Mouse (Mus musculus): ENCODE results near the gene Gusb. TPM values are rescaled to one million over a fixed set of nuclear protein-coding genes. Genes with fewer than 3 reads are reported as not detected.

Gene Gusb
- total RNA-seq, 4 experiments from 2014 or later = 12.7 to 40.4 (median 22.1) TPM

DNA sequence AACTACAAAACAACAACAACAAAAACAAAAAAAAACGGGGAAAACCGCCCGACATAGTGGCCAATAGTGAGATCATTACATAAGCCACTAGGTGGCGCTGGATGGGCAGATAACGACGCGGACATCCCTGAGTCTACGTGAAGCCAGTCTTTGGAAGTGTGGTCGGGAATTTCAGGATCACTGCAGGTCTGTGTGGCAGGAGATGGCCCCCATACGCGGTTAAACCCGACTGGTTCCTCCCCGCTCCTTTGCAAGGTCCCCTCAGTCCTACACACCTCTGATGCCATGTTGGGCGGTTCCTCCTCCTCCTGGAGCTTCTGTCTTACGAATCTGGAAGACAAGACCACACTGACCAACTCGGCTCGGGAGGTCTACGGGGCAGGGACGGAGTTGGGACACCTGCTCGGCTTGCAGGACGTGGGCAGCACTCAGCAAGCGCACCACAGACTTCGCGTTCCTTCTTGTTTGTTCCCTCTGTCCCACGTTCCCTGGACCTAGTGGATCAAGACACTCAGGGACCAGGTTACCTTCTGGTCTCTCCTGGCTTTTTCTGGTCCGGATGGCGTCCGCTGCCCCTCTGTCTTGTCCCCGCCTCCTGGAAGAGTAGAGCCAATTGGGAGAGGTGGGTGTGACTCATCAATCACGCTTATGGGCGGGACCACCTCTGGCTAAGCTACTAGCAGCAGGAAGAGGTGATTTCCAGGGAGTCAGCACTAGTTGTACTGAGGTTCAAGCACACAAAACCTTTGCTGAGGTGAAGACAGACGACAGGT lies 21.1 kb upstream of the Gusb start:
- peak; percentile 54 to 67 for DNase-seq (ENCODE audit: low spot score in 2 of 2)

DNA sequence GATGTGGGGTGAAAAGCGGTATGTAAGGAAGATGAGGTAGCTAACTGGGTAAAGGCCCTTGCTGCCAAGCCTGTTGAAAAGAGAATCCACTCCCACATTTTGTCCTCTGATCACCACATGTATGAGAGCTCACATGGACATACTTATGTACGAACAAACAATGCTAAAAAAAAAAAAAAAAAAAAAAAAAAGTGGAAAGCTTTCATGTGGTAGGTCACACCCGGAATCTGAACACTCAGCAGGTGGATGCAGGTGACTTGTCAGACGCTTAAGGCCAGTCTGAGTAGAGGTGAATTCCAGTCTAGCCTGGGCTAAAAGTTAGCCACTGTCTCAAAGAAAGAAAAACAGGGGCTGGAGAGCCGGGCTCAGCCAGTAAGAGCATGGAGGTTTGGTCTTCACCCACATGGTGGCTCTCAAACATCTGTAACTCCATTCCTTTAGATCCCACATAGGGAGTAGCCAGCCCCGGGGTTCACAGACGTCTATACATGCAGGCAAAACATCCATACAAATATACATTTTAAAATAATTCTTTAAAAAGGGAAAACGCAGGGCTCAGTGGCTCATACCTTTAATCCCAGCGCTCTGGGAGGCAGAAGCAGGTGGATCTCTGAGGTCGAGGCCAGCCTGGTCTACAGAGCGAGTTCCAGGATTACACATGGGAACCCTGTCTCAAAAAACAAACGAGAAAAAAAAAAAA lies 20.4 kb upstream of the Gusb start:
- no peak for DNase-seq (ENCODE audit: low spot score in 2 of 2)

DNA sequence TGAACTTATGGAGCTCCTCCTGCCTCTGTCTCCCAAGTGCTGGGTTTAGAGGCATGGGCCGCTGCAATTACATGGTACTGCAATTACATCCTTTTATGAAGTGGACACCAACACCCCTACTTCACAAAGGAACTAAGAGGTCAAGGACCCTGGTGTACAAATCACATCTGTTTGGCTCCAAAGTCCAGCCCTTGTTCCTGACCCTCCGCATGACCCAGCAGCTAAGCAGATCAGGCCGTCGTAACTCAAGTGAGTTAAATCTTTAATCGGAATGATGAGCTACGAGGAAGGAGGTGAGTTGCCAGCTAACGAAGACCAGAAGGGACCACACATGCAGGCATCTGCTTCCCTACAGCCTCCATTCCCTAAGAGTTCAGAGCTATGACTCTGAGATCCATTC lies 19.5 kb upstream of the Gusb start:
- no peak for DNase-seq (ENCODE audit: low spot score in 2 of 2)

- no peak for DNase-seq (ENCODE audit: low spot score in 2 of 2)
These were observed 18.6 kb upstream of the Gusb start for GRCm38 (mm10) chr5:130021361-130021966.

DNA sequence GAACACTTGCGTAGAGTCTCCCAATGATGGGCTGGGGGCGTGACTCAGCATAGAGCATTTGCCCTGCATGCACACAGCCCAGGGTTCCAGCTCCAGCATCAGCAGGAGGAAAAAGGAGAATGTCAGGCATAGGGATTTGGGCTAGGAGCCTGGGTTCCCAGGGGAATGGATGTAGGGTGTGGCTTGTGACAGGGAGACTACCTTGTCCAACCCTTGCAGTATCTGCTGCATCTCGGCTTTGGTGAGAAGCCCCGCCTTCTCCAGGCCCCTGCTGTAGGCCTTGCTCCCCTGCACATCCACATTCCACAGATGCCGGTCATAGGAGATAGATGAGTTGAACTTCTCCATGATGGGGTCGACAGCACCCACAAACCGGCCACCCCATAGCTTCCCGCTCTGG lies 16.6 kb upstream of the Gusb start:
- no peak for DNase-seq (ENCODE audit: low spot score in 2 of 2)

DNA sequence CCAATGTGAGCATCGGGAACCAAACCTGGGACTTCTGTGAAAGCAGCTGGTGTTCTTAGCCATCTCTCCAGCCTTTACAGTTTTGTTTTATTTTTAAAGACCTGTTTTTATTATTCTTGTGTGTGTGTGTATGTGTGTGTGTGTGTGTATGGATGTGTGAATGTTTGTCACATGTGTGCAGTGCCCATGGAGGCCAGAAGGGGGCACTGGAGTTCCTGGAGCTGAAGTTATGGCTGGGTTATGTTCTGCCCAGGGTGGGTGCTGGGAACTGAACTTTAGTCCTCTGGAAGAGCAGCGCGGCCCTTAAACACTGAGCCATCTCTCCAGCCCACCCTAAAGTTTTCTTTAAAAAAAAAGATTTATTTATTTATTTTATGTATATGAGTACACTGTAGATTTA lies 12.3 kb upstream of the Gusb start:
- no peak for DNase-seq (ENCODE audit: low spot score in 2 of 2)

GRCm38 (mm10) chr5:130010961-130011360 lies 8.1 kb upstream of the Gusb start:
- no peak for DNase-seq (ENCODE audit: low spot score in 2 of 2)

- DNase-seq (ENCODE audit: low spot score in 2 of 2) = no peak
These were observed 6.9 kb upstream of the Gusb start for GRCm38 (mm10) chr5:130009784-130010183.

GRCm38 (mm10) chr5:130008034-130008590 lies 5.3 kb upstream of the Gusb start:
- DNase-seq (ENCODE audit: low spot score in 2 of 2) = no peak

DNA sequence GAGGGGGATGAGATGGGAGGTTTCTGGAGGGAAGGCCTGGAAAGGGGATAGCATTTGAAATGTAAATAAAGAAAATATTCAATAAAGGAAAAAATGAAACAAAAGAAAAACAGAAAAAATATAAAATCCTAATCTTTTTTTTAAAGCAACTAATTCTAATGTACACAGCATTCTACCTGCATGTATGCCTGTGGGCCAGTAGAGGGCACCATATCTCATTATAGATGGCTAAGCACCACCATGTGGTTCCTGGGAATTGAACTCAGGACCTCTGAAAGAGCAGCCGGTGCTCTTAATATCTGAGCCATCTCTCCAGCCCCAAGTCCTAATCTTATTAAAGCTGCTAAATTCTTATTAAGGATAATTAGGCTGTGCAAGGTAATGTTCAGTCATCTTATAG lies 4.5 kb upstream of the Gusb start:
- no peak for DNase-seq (ENCODE audit: low spot score in 2 of 2)

GRCm38 (mm10) chr5:130003229-130003628 lies 380 bp upstream of the Gusb start:
- DNase-seq (ENCODE audit: low spot score in 2 of 2) = no peak

GRCm38 (mm10) chr5:130001356-130001987 lies 1.4 kb downstream of the Gusb start:
- no peak for DNase-seq (ENCODE audit: low spot score in 2 of 2)

GRCm38 (mm10) chr5:130000735-130001134 lies 2.1 kb downstream of the Gusb start:
- no peak for DNase-seq (ENCODE audit: low spot score in 2 of 2)

GRCm38 (mm10) chr5:129999097-129999496 lies 3.8 kb downstream of the Gusb start:
- peak; percentile 19 to 34 for DNase-seq (ENCODE audit: low spot score in 2 of 2)

DNA sequence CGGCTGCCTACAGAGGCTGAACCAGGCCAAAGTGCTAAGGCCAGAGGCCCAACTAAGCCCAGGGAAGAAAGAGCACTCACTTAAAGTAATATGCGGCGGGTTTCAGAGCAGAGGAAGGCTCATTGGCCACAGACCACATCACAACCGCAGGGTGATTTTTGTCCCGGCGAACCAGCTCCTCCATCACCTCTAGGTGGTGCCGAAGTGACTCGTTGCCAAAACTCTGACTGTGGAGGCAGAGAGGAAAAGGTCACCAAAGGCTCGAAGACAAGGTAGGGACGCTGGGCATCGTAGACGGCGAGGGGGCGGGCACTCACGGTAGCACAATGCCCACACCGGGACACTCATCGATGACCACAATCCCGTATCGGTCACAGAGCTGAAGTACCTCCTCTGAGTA lies 5.1 kb downstream of the Gusb start:
- DNase-seq (ENCODE audit: low spot score in 2 of 2) = no peak

- DNase-seq (ENCODE audit: low spot score in 2 of 2) = no peak
These were observed 7.9 kb downstream of the Gusb start for GRCm38 (mm10) chr5:129994989-129995388.

- DNase-seq (ENCODE audit: low spot score in 2 of 2) = no peak
These were observed 9.5 kb downstream of the Gusb start for GRCm38 (mm10) chr5:129993374-129993773.

DNA sequence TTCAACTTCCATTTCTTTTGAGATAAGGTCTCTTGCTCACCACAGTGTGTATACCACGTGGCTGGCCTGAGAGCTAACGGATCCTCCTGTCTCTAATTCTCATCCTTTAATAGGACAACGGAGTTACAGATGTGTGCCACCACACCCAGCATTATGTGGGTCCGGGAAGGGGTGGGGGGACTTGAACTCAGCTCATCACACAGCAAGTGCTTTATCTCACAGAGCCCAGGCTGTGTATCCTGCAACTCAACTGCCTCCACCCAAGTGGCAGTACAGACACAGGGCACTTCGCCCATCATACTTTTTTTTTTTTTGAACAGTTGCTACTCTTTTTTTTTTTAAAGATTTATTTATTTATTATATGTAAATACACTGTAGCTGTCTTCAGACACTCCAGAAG lies 11.0 kb downstream of the Gusb start:
- DNase-seq (ENCODE audit: low spot score in 2 of 2) = no peak

DNA sequence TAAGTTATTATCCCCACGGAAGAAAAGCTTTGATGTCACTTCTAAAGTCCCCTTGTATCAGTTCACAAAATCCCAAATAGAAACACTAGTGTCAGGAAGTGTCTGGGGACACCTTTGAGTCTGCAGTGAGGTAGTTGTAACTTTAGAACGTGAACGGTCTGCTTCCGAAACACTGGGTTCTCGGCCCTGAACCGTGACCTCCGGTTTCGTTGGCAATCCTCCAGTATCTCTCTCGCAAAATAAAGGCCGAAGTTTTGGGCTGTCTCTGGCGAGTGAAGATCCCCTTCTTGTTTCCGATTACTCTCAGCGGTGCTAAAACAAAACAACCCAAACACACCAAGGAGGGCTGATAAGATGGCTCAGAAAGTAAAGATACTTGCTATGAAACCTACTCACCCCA lies 13.5 kb downstream of the Gusb start:
- DNase-seq (ENCODE audit: low spot score in 2 of 2) = no peak

DNA sequence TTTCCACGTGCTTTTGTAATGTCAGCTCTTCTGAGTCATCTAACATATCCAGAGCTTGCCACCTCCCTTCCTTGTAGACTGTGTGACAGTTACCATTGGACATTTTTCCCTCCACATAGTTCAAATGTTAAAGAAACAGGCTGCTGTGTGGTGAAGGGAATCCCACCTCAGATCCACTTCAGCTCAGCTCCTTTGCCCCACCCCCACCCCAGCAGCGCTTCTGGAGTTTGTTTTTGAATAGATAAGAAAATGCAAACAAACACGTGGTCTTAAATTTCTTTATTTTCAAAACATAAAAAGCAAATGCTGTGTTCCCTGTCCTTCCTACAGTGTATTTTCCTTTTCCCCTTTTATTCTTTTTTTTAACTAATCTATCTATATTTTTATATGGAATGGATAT lies 22.6 kb downstream of the Gusb start:
- no peak for DNase-seq (ENCODE audit: low spot score in 2 of 2)

GRCm38 (mm10) chr5:129978608-129979007 lies 24.2 kb downstream of the Gusb start:
- DNase-seq (ENCODE audit: low spot score in 2 of 2) = no peak

- DNase-seq (ENCODE audit: low spot score in 2 of 2) = no peak
These were observed 25.1 kb downstream of the Gusb start for GRCm38 (mm10) chr5:129977768-129978167.
